In the genomic region with DNA sequence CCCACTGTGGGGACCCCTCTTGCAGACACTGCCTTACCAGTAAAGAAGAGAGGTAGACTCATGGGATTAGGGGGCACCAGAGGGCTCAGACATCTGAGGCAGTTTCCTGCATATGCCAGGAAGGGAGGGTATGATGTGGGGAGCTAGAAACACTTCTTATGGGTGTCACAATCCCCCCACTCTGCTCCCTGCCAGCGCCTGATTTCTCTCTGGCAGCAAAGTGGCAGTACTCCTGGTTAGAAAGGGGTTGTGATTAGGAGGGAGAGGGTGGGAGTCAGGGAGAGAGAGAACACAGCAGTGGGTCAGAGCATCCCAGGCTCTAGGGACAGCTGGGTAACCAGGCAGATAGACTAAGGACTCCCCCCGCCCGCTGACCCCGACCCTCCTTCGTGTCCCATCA, we compare ENCODE assay signal across 26 mouse cellular contexts.
DNase-seq lines count a peak whose midpoint lies in the region; ATAC-seq lines count a peak whose summit lies in the region.
"Had no signal": no experiment of that assay in that cellular context is flagged by ENCODE, and none has a peak within 500 bp of the region (broad histone marks: within the 10 kb centered on the region; RNA-seq: fewer than 3 reads in every experiment).

No protein-coding gene starts in this region.

- H3K9ac ChIP-seq in forebrain, embryonic 11.5 days (ENCODE audit: low read length), result no peak overlapping the region
- no peak overlapping the region for H3K9ac ChIP-seq in limb, embryonic 12.5 days (replicated peaks)
- H3K9ac ChIP-seq: embryonic facial prominence, embryonic 13.5 days; heart, embryonic 13.5 days; liver, embryonic 14.5 days; lung, embryonic 14.5 days had no signal

- no peak overlapping the region for H3K4me3 ChIP-seq in forebrain, embryonic 10.5 days
- H3K4me3 ChIP-seq in forebrain, embryonic 11.5 days (ENCODE audit: low read depth, low read length), result no peak overlapping the region
- H3K4me3 ChIP-seq in limb, embryonic 12.5 days (replicated peaks), result no peak overlapping the region
- H3K4me3 ChIP-seq in limb, embryonic 10.5 days, result no peak overlapping the region
- H3K4me3 ChIP-seq: embryonic facial prominence, embryonic 13.5 days; heart, embryonic 13.5 days had no signal

- H3K9me3 ChIP-seq in forebrain, embryonic 10.5 days, result no peaks in the 10 kb centered on the region
- no peaks in the 10 kb centered on the region for H3K9me3 ChIP-seq in forebrain, embryonic 11.5 days (ENCODE audit: control insufficient read depth, low read length)
- H3K9me3 ChIP-seq in limb, embryonic 12.5 days, result no peaks in the 10 kb centered on the region
- no peaks in the 10 kb centered on the region for H3K9me3 ChIP-seq in limb, embryonic 10.5 days (replicated peaks)
- H3K9me3 ChIP-seq: embryonic facial prominence, embryonic 13.5 days; heart, embryonic 13.5 days had no signal

- no peaks in the 10 kb centered on the region for H3K36me3 ChIP-seq in forebrain, embryonic 10.5 days (replicated peaks)
- no peaks in the 10 kb centered on the region for H3K36me3 ChIP-seq in forebrain, embryonic 11.5 days (ENCODE audit: control insufficient read depth, insufficient read depth, low read length)
- H3K36me3 ChIP-seq in limb, embryonic 12.5 days, result no peaks in the 10 kb centered on the region
- H3K36me3 ChIP-seq in limb, embryonic 10.5 days, result no peaks in the 10 kb centered on the region
- H3K36me3 ChIP-seq: embryonic facial prominence, embryonic 13.5 days; heart, embryonic 13.5 days had no signal

- 74% methylated on average over 5 of the region's 5 CpGs for WGBS in forebrain, embryonic 10.5 days
- 80% methylated on average over 5 of the region's 5 CpGs for WGBS in forebrain, embryonic 11.5 days
- WGBS in limb, embryonic 12.5 days, result 82% methylated on average over 5 of the region's 5 CpGs
- WGBS in limb, embryonic 10.5 days, result 72% methylated on average over 5 of the region's 5 CpGs

- peak overlapping the region; percentile 20; the same call in 1 of the 2 replicates for H3K27ac ChIP-seq in forebrain, embryonic 10.5 days
- no peak overlapping the region for H3K27ac ChIP-seq in forebrain, embryonic 11.5 days (ENCODE audit: low read depth, low read length)
- no peak overlapping the region for H3K27ac ChIP-seq in limb, embryonic 12.5 days
- no peak overlapping the region for H3K27ac ChIP-seq in limb, embryonic 10.5 days
- H3K27ac ChIP-seq: embryonic facial prominence, embryonic 13.5 days; heart, embryonic 13.5 days; liver, embryonic 14.5 days had no signal

- DNase-seq in forebrain, embryonic 10.5 days (ENCODE audit: extremely low spot score, low spot score), result no peak
- no peak for DNase-seq in forebrain, embryonic 11.5 days (ENCODE audit: low spot score)
- no peak for DNase-seq in limb, embryonic 10.5 days (ENCODE audit: low spot score)
- peak; percentile 47 for DNase-seq in retina, postnatal 1 day
- no peak for DNase-seq in retina, embryonic 14.5 days (ENCODE audit: low spot score)
- no peak for DNase-seq in cerebellum, postnatal 10 days
- no peak for DNase-seq in layer of hippocampus, adult 18-20 months (ENCODE audit: low spot score in 2 of 2)
- DNase-seq: adrenal gland, adult 8-10 months; cerebellum, adult 11 months; cerebellum, adult 9-10 months; embryo, embryonic 11 days; gastrocnemius, postnatal 10 days; heart, postnatal 10 days; kidney, adult 2 months; kidney, postnatal 36 days; layer of hippocampus, postnatal 36 days; left cerebral cortex, postnatal 4 days; liver; lung, embryonic 14.5 days; lung, postnatal 14 days; thymus, adult 2 months; thymus, postnatal 36 days had no signal

- peaks cover 44% of the 10 kb centered on the region for H3K4me1 ChIP-seq in forebrain, embryonic 10.5 days
- H3K4me1 ChIP-seq in forebrain, embryonic 11.5 days (replicated peaks; ENCODE audit: control insufficient read depth, insufficient read depth, low read length), result no peaks in the 10 kb centered on the region
- peaks cover 24% of the 10 kb centered on the region for H3K4me1 ChIP-seq in limb, embryonic 12.5 days (replicated peaks)
- peaks cover 23% of the 10 kb centered on the region for H3K4me1 ChIP-seq in limb, embryonic 10.5 days
- H3K4me1 ChIP-seq: embryonic facial prominence, embryonic 13.5 days had no signal

- no peak overlapping the region for H3K4me2 ChIP-seq in forebrain, embryonic 11.5 days (ENCODE audit: low read depth, low read length, severe bottlenecking)
- H3K4me2 ChIP-seq in limb, embryonic 12.5 days, result 0 out of 2 replicates have a peak overlapping the region, but pooled peaks have one; percentile 0
- H3K4me2 ChIP-seq: embryonic facial prominence, embryonic 13.5 days; heart, embryonic 13.5 days; lung, embryonic 14.5 days had no signal

- H3K27me3 ChIP-seq in forebrain, embryonic 10.5 days (ENCODE audit: poor library complexity, severe bottlenecking), result 0 out of 2 replicates have a peak, but pooled peaks cover 5% of the 10 kb centered on the region
- no peaks in the 10 kb centered on the region; the same call in 1 of the 2 replicates for H3K27me3 ChIP-seq in forebrain, embryonic 11.5 days (ENCODE audit: control insufficient read depth, insufficient read depth, low read length)
- peaks cover 18% of the 10 kb centered on the region for H3K27me3 ChIP-seq in limb, embryonic 12.5 days
- peaks cover 29% of the 10 kb centered on the region for H3K27me3 ChIP-seq in limb, embryonic 10.5 days (ENCODE audit: low read depth, poor library complexity, severe bottlenecking)
- H3K27me3 ChIP-seq: embryonic facial prominence, embryonic 13.5 days had no signal

- no peak for ATAC-seq in forebrain, embryonic 11.5 days (replicated peaks; ENCODE audit: low FRiP score)
- ATAC-seq in limb, embryonic 12.5 days (ENCODE audit: insufficient number of reproducible peaks, insufficient read depth, low FRiP score, low TSS enrichment, low read depth), result no peak
